Mouse (Mus musculus) testis, adult 2 months (tissue): Measurements from ENCODE around the gene 4930572O03Rik.
"Not testable (repeated sequence)": the region's sequence is repeated elsewhere in the genome, so short reads cannot be mapped to it uniquely, and the experiment has no call there.

ENCODE experiments used
- CTCF ChIP-seq: fragments of 200-500 bp; IDR thresholded peaks from 2 replicates; pipeline ENCODE4 v1.5.1; 2012; ENCODE audit warnings: low read depth, mild to moderate bottlenecking, inconsistent platforms, low read length, moderate library complexity; ENCODE audit not compliant: control insufficient read depth, insufficient read depth, insufficient replicate concordance
- POLR2A ChIP-seq: fragments of 200-500 bp; IDR thresholded peaks from 2 replicates; pipeline ENCODE4 v1.6.1; 2012; ENCODE audit warnings: low read depth, mild to moderate bottlenecking, inconsistent platforms, low read length, moderate library complexity; ENCODE audit not compliant: control insufficient read depth

DNA sequence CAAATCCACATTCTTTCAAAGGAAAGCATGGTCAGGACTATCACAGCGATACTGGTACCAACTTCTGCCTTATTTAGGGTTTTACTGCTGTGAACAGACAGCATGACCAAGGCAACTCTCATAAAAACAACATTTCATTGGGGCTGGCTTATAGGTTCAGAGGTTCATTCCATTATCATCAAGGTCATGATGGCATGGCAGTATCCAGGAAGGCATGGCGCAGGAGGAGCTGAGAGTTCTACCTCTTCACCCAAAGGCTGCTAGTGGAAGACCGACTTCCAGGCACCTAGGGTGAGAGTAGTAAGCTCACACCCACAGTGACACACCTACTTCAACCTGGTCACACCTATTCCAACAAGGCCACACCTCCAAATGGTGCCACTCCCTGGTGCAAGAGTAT lies 40.7 kb downstream of the 4930572O03Rik start:
- TF ChIP-seq CTCF, POLR2A: not testable (repeated sequence)
